Mouse (Mus musculus) cortical plate, adult 2 months (tissue): ENCODE measurements around the gene Zfp771.

Source experiments
- CTCF ChIP-seq: fragments of 200-500 bp; IDR thresholded peaks from 2 replicates; pipeline ENCODE4 v1.5.1; 2011; ENCODE audit warnings: mild to moderate bottlenecking, control low read depth, low read length; ENCODE audit not compliant: insufficient read depth; ENCODE audit errors: extremely low read depth
- POLR2A ChIP-seq: fragments of 200-500 bp; IDR thresholded peaks from 2 replicates; pipeline ENCODE4 v1.6.1; 2011; ENCODE audit warnings: mild to moderate bottlenecking, low read length, control low read depth; ENCODE audit not compliant: insufficient read depth; ENCODE audit errors: extremely low read depth

DNA sequence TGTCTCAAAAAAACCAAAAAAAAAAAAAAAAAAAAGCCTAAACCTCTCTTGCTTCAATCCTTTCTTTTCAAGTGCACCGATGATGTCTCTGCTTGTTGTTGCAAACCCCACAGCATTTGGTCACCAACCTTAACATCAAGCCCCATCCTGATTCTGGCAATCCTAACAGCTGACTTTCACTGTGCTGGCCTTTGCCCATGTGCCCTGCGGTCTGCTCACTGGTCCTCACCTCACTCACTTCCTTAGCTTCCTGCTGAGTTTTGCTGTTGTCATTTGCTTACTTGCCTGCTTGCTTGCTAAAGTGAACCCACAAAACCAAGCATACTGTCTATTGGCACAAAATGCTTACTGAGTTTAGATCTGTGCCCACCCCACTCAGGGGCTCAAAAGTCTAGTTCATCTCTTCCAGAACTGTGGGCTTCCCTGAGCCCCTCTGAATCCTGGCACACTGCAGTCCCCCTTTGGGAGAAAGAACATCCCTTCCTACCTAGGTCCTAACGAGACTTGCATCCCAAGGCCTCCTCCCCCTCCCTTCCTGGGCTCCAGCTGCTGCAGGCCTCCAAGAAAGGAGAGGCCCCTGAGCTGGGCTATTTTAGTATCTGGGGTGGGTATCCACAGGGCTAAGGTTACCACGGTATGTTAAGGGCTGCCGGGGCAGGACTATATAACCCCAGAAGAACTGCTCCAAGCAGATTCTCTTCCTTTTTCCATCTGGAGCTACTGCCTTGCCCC is 32.9 kb upstream of the Zfp771 start:
- no peak for TF ChIP-seq CTCF
- no peak for TF ChIP-seq POLR2A
